Mouse (Mus musculus): ENCODE data around the gene Adrm1.

Gene Adrm1

DNA sequence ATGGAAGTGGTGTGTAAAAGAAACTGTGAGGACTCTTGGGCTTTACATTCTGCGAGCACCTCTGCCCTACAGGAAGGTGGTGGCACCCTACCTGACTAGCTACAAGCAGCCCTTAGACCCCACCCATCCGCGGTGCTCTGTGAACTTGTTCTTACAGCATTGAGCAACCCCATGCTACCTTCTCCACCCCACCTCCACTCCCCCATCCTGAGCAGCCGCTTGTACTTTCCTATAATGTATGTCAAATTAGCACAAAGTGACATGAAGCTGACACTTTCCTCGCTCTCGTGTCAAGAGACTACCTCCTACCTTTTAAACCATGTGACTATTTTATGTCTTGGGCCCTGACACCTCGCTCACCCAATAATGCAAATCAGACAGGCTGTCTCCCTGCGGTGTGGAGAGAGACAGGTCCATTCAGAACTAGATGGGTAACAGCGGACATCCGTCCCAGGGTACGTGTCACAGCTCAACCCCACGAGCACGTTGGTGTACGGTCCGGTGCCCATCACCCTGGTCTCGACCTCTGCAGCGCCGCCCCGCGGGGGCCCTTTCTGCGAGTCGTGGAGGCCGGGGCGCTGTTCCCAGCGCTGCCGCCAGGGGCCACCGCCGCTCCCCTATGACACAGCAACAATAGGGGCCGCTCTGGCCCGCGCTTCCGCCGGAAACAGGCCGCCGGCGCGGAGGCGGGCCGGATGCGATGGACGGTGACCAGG, at the start of gene Adrm1:
Adrm1 (plus strand) TSS at position 680 of the 716 bp plus-strand sequence.
- DNase-seq: peak; percentile 97 to 98

- no peak for DNase-seq
Measured at GRCm38 (mm10) chr2:180124192-180124591, 47.1 kb upstream of the Adrm1 start.

GRCm38 (mm10) chr2:180126195-180126594, 45.1 kb upstream of the Adrm1 start:
- no peak for DNase-seq

- DNase-seq: no peak
Measured at GRCm38 (mm10) chr2:180127675-180128074, 43.6 kb upstream of the Adrm1 start.

DNA sequence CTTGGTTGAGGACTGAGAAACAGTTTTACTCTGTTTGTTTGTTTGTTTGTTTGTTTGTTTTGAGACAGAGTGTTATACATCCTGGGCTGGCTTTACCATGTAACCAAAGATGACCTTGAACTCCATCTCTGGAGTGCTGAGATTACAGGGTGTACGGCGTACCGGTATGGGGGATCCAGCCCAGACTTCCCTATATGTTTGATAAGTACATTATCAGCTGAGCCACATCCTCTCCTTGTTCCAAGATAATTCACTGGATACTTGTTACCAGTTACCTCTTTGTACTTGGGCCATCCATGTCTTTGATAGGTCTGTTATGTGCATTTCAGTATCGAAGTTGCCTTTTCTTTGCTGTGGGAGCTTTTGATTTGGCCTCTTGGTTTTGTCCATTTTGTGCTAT, 38.1 kb upstream of the Adrm1 start:
- DNase-seq: no peak

GRCm38 (mm10) chr2:180133911-180134310, 37.4 kb upstream of the Adrm1 start:
- DNase-seq: no peak

GRCm38 (mm10) chr2:180135414-180135813, 35.9 kb upstream of the Adrm1 start:
- no peak for DNase-seq

GRCm38 (mm10) chr2:180146091-180146490, 25.2 kb upstream of the Adrm1 start:
- DNase-seq: no peak

- no peak for DNase-seq
Measured at GRCm38 (mm10) chr2:180147379-180147778, 23.9 kb upstream of the Adrm1 start.

- no peak for DNase-seq
Measured at GRCm38 (mm10) chr2:180148551-180148950, 22.7 kb upstream of the Adrm1 start.

GRCm38 (mm10) chr2:180154796-180155195, 16.5 kb upstream of the Adrm1 start:
- no peak for DNase-seq

DNA sequence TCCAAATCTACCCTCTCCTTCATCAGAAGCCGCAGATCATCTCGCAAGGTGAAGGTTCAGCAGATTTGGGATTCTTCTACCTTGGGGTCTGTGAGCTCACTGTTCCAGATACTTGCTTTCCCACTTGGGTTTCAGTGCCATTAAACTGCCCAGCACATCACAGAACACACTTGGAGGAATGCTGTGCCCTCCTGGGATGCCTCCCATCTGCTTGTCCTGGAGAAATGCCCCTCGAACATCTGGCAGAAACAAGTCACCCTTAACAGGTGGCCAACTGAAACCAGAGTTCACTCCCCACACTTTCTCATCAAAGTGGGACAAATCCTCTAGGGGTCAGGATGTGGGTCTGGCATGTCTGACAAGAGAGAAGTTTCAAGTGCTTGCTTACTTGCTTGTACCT, 12.7 kb upstream of the Adrm1 start:
- no peak for DNase-seq

GRCm38 (mm10) chr2:180165855-180166254, 5.4 kb upstream of the Adrm1 start:
- no peak for DNase-seq

DNA sequence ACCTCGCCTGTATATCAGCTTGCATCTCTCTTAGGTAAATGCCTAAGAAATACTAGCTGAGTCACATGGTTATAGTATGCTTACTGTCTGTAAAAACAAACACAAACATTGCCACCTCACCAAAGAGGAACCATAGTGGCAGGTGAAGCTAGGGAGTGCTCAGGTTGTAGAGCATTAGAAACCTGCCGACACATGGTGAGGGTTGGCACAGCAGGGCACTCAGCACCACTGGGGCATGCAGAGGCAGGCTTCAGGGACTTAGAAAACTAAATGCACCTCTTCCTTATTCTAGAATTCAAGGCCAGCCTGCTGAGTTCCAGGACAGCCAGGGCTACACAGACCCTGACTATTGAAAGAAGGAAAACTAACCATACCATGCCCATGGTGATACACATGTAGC, 4.4 kb upstream of the Adrm1 start:
- no peak for DNase-seq

DNA sequence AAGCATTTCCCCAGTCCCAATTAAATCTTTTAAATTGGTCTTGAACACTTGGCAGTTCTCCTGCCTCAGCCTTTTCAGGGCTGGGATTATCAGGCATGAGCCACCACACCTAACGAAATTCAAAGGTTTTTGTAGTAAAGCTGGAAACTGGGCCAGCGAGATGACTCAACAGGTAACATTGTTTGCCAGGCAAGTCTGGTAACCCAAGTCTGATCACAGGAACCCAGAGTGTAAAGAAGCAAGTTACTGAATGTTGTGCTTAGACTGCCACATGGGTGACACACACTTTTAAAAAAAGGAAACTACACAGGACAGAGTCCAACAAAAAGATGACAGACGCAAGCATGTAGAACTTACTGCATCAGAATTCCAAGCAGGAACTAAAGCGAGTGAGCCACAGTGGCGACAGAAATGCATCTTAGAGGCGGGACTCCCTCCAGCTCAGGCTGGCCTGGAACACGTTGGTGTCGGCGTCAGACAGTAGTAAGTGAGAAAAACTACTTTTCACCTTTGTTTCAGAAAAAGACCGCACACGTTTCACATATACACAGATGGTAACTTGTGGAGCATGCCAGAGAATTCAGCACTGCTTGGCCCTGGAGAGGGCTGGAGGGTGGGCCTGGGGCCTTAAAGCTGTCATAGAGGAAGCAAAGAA, 1.0 kb upstream of the Adrm1 start:
- DNase-seq: no peak

- DNase-seq: no peak
Measured at GRCm38 (mm10) chr2:180171522-180172070, 311 bp downstream of the Adrm1 start.

GRCm38 (mm10) chr2:180172152-180172551, 867 bp downstream of the Adrm1 start:
- no peak for DNase-seq

DNA sequence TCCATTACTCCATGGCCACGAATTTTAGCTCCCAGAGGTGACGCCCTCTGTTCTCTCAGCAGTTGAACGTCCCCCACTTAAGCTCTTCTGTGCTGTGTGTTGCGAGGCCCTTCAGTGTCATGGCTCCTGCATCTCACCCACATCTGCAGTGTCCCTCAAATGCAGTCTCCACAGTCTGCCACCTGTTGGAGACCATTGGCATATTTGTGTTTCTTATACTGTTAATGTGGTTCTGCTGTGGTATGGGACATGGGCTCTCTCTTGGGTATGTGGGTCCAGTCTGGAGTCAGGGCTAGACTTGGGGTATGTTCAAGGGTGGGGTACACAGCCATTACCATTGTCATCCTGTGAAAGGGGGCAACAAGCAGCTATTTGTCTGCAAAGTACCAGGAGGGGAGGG, 1.9 kb downstream of the Adrm1 start:
- DNase-seq: no peak

GRCm38 (mm10) chr2:180173711-180174110, 2.4 kb downstream of the Adrm1 start:
- peak in 1 of 2 experiments; percentile 8 for DNase-seq

DNA sequence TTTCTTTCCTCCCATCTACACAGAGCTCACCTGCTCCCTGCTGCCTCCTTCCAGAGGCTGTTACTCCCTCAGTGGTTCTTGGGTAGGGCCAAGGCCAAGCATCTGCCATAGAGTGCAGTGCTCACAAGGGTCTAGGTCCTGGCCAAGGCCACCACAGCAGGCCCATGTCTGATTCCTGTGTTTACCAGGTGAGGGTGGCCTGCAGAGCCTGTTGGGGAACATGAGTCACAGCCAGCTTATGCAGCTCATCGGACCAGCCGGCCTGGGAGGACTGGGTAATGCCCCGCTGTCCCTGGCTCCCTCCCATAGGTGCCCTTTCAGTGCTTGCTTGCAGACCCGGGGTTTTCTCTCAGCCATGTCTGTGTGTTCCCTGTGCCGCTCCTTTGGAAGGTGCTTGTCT, 2.8 kb downstream of the Adrm1 start:
- DNase-seq: peak in 1 of 2 experiments; percentile 5

DNA sequence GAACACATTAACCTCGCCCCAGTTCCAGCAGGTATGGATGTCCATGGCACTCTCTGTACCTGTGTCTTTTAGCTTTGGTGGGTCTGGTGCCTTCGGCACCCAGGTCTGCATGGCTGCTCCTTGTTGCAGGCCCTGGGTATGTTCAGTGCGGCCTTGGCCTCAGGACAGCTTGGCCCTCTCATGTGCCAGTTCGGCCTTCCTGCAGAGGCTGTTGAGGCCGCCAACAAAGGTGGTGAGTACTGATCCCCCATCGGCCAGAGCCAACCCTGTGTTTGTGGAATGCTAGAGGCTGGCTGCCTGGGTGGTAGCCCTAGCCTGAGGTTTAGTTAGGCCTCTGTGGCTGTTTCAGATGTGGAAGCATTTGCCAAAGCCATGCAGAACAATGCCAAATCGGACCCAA, 4.4 kb downstream of the Adrm1 start:
- no peak for DNase-seq

DNA sequence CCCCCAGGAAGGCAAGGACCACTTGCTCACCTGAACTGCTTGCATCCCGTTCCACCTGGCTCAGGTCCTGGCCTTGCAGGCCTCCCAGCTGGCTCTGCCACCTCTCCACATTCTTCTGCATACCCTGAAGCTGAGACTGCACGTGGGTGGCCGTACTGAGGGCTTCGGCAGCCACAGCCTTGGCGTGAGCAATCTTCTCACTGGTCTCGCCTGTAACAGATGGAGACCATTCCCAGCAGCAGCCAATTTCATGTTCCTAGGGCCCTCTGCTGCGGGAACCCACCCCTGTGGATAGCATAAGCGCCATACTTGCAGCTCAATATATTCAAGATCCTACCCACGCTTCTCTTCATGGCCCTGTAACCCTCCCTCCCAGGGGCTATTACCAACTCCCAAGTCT, 10.3 kb downstream of the Adrm1 start:
- DNase-seq: peak in 1 of 2 experiments; percentile 1

- peak in 1 of 2 experiments; percentile 5 for DNase-seq
Measured at GRCm38 (mm10) chr2:180184011-180184751, 12.9 kb downstream of the Adrm1 start.

DNA sequence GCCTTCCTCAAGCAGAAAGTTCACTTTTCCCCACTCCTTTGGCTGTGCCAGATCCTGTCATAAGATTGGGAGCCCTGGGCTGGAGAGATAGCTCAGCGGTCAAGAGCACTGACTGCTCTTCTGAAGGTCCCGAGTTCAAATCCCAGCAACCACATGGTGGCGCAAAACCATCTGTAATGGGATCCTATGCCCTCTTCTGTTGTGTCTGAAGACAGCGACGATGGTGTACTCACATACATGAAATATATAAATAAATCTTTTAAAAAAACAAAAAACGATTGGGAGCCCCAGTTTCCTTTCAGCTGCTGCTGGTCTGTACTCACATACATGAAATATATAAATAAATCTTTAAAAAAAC, 13.4 kb downstream of the Adrm1 start:
- no peak for DNase-seq

Measured in thymus, postnatal 36 days (tissue).